Mouse (Mus musculus) kidney, postnatal 25 days (tissue): ENCODE measurements around the gene Acp7.

Source experiments
- DNase-seq, 2 experiments: peaks; one replicate each; pipeline ENCODE4 v3.0.0; 2021; ENCODE audit warnings: mixed read lengths in 2 of 2

The Acp7 gene

DNA sequence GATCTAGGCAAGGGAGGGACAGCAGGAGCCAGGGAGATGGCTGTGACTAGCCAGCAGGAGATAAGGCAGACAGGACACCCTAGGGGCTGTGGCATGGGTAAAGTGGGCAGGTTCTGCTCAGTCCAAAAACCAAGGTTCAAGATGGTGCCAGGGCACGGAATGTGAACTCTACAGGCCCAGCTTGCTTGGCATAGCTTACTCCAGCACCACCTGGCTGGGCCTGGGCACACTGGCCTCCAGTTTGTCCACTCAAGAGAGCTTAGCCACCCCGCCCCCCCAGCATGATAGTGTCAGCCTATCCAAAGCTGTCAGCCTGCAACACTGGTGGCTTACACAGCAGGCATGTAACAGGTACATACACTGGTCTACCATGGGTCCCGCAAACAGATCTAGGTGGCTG lies 57.9 kb downstream of the Acp7 start:
- peak in 1 of 2 experiments; percentile 62 for DNase-seq

DNA sequence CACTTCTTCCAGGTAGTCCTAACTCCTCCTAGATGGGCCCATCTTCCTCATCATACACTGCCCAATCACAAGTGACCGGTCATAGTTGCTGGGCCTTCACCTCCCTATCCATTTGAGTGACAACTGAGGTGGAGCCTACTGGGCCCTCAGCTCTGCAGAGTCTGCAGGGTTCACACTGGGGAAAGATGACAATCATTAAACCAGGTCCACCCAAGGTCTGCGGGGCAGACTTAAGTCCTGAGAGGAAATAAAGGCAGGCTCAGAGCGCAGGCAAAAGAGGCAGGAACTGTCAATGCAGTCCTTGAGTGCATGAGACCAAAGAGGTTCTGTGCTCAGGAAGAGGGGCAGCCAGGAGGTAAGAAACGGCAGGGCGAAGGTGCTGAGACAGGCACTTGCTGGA lies 58.4 kb downstream of the Acp7 start:
- peak; percentile 54 to 82 for DNase-seq

DNA sequence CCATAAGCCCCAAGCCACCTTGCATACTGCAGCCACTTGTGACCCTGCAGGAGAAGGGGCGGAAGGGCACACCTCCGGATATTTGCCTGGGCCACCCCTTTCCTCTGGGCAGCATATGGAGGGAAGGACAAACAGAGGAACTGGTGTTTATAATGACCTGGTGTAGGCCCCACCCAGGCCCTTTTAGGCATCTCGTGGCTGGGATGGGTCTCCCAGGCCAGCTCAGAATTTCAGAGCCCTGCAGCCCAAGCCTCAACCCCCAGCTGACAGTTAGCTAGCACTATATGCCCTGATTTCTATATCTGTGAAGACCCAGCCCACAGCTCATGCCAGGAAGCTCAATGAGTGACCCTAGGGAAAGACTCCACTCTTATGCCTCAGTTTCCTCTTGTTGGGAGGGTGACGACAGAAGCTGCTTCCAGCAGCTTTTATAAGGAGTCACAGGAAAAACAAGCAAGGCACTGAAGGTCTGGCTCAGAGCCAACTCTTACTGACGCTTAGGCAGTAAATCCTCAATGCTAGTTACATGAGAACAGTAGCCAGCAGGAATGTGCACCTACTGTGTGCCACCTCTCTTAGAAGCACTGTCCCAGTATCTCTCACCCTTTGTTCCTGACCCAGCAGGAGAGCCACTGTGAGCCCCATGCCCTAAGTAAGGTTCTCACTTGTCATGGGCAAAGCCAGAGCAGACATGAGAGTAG lies 60.0 kb downstream of the Acp7 start:
- DNase-seq: peak; percentile 74 to 77

DNA sequence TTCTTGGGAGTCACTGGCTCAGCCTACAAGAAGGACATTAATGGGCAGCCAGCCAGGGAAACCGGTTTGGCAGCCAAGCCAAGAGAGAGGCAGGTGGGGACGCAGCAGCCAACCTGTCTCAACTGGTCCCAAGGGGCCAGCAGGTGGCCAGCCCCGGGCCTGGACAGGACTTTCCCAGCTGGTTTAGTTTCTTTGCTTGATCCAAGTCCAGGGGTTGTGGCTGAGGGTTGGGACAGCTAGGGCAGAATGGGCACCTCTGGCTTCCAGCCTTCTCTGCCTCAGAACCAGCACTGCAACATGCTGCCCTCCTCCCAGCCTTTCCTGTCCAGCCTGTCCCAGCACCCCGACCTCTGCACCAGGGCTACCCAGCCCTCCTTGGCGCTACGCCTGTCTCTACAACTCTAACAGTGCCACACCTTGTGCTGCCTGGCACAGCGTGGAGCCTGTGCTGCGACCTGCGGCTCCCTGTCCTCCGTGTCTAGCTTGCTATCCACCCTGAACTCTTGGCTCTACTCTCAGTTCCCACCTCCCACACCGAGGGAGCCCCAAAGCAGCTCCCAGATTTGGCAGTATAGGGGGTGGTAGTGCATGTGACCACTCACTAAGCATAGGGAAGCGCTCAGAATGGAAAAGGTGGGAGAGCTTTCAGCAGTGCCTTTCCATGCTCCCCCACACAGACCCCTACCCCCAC lies 60.7 kb downstream of the Acp7 start:
- peak; percentile 97 to 98 for DNase-seq

DNA sequence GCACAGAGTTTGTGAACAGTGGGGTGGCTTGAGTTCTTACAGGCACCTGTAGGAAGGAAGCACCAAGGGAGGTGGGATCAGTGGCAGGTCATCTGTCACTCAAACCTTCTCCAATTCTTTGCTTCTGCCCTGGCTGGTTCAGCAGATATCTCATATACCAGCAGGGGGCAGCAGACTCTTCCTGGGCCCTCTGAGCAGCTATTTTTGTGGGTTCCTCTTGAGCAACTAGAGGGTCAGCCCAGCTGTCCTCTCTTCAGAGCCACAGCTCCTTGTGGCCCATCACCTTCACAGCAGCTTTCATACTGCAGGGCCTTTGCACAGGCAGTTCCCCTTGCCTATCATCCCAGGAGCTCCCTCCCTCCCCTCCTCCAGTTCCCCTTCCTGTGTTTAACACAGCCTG lies 62.9 kb downstream of the Acp7 start:
- peak; percentile 62 to 79 for DNase-seq

DNA sequence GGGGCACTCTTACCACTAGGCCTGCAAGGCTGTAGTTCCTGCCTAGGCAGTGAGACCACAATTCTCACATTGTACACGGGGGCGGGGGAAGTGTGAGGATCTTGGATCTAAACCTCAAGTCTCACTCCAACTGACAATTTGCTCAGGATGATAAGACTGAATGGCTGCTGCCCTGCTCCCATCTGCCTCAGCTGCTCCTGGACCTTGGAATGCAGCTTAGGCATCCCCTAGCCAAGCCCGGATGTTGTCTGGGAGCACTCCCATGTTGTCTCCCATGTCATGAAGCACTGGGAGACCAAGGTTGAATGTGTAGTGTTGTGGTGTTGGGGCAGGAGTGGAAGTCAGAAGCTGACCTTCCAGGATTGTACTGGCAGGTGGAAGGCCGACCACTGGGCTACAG lies 63.6 kb downstream of the Acp7 start:
- no peak for DNase-seq

DNA sequence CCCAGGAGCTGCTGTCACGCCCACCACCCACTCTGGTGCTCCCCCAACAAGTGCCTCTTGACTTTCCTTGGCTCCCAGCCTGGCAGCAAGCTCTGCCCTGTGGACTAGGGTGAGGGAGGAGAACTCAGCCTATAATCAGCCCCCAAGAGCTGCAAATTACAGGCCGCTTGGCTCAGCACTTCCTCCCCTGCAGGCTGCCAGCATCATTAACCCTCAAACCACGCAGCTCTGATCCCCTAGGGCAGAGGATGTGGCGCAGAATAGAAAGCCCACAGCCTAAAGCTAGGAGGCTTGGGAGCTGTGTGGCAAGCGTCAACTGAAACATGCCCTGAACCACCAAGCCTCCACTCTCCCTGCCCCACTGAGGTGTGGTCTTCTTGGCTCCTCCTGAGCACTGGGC lies 65.7 kb downstream of the Acp7 start:
- DNase-seq: no peak

DNA sequence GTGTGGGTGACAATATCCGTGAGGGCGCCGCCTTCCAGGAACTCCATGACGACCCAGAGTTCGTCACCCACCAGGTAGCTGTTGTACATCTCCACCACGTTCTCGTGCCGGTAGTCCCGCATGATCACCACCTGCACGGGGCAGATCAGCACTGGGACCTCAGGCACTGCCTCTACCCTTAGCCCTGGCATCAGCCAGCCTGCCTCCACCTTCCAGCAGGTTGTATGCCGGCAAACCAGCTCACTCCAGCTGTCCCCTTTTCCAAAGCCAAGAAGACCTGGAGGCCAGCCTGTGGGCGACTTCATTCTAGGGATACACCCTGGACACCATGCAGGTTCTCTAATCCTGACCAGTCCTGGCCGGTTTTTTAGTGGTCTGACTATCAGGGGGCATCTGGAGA lies 68.2 kb downstream of the Acp7 start:
- no peak for DNase-seq

DNA sequence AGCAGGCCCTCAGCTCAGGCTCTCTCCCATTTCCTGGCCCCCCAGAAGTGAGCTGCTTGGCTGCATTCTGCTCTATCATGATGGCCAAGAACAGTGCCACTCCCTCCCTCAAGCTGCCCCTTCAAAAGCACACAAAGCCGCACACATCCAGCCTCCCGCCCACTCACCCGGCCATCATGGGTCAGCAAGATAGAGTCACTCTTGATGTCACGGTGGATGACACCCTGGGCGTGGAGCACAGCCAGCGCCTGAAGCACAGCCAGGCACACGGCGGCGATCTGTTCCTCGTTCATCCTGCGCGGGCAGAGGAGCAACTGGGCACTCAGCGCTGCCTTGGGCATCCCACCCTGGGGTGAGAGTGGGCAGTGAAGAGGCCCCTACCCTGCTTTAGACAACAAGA lies 68.8 kb downstream of the Acp7 start:
- DNase-seq: no peak

DNA sequence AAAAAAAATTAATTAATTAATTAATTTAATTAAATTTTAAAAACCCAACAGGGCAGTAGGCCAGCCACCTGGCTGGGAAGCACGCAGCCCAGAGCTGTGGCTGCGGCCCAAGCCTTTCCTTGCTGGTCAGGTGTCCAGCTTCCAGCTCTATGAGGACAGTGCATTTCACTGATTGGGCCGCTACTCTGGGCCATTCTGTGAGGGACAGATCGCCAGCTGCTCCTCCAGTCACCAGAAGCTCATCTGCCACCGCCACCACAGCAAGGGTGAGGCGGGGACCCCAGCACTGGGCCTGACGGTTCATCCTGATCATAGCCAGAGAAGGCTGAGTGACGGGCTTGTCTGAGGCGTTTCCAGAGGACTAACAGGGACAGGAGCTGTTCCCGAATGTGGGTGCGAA lies 69.2 kb downstream of the Acp7 start:
- DNase-seq: no peak

DNA sequence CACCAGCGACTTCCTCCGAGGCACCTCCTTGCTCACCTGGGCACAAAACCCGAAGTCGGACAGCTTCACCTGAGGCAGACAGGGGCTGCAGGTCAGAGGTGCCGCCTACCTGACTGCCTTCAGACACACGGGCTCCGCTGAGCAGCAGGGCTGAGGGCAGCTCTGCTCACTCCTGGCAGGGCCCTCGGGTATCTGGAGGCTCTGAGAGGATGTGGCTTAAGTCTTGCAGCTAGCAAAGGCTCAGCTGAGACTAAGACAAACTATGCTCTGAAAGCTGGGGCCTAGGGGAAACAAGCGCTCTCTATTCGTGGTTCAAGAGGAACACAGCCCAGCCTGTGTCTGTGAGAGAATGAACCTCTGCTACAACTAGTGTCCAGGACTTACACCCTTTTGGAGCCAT lies 70.3 kb downstream of the Acp7 start:
- no peak for DNase-seq

DNA sequence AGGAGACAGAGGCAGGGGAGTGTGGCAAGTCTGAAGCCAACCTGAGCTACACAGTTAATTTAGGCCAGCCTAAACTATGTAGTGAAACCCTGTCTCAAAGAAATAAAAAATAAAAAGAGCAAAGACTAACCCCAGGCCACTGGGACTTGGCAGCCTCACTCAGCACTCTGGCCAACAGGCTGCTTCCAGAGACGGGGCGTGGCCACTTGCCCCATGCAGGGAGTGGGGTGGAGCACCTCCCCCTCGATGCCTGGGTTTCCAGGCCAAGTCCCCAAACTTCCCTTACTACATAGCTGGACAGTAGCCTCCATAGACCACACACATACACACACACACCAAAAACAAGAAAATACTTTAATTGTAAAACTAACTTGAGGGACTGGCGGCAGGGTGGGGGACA lies 72.6 kb downstream of the Acp7 start:
- peak; percentile 78 to 89 for DNase-seq

DNA sequence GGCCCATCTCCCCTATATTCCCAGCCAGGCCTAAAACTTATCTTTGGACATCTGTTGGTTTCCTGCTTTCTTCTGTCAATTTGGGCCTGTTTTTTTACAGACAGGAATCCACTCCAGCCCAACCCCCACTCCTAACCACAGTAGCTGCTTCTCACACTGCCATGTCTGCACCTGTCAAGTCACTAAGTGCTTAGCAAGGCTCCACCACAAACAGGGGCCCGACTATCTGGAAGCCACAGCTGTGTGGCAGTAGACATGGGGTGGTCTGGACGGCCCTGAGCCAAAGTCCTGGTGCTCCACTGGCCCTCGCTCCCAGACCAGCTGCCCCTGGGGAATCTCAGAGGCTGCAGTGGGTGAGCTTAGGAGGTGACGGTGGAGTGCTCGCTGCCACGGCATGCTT lies 73.4 kb downstream of the Acp7 start:
- DNase-seq: peak in 1 of 2 experiments; percentile 35
